Mouse (Mus musculus) heart, postnatal 0 days (tissue): ENCODE data around the gene Smg8.

Source experiments
- CTCF ChIP-seq: IDR thresholded peaks from 2 replicates; pipeline ENCODE4 v1.5.1; 2016; ENCODE audit warnings: antibody characterized with exemption, control low read depth, low read depth
- EP300 ChIP-seq: IDR thresholded peaks from 2 replicates; pipeline ENCODE4 v1.6.1; 2016; ENCODE audit warnings: antibody characterized with exemption, low read depth

- no peak for TF ChIP-seq EP300
- no peak for TF ChIP-seq CTCF
Measured at GRCm38 (mm10) chr11:87110172-87110909, 23.8 kb upstream of the Smg8 start.
